Mouse (Mus musculus) kidney, adult 10 weeks (tissue): Measurements from ENCODE around the gene Gal3st2c. TPM values are rescaled to one million over a fixed set of nuclear protein-coding genes. Genes with fewer than 3 reads are reported as not detected.

Experiments used
- polyA plus RNA-seq: library from polyadenylated mRNA; stranded (reverse); fragments of 350-450 nt; fragmentation: Illumina TruSeq; extraction: RNeasy Lipid Tissue Mini Kit (QIAGEN cat#74804); gene quantifications from one replicate; pipeline ENCODE4 v1.2.3, GENCODE M21; 2014; ENCODE audit warnings: low read depth, low replicate concordance

Gal3st2c gene
- not detected for polyA plus RNA-seq

DNA sequence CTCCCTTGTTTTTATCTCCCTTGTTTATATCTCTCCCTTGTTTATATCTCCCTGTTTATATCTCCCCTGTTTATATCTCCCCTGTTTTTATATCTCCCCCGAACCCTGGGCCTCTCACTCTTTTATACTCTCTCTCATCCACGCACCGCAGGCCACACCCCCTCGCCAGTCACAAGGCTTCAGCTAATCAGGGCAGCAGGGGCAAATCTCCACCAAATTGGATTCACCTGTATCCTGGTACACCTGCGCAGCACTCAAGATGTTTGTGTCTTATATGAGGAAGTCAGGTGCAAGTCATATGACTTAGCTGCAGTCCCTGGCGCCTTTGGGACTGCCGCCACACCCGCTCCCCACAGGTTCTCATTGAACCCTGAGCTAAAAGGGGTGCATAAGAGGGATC lies at the start of gene Gal3st2c:
TSS of gene Gal3st2c (plus strand) at position 301 of the 400 bp plus-strand sequence.

GRCm38 (mm10) chr1:94020151-94020550 lies 29.8 kb downstream of the Gal3st2c start, which contains the start of gene Neu4:
Gene Neu4, plus strand, starts transcription at chr1:94020451.

GRCm38 (mm10) chr1:94052373-94052772 lies 62.1 kb downstream of the Gal3st2c start, which contains the start of gene Pdcd1:
Gene Pdcd1, minus strand, starts transcription at chr1:94052553.

Other genes starting within 250 kb of the Gal3st2c start
- 35.9 TPM for gene Atg4b, start 239.0 kb upstream of the Gal3st2c start, polyA plus RNA-seq
- gene Thap4, start 235.6 kb upstream of the Gal3st2c start, polyA plus RNA-seq, result 35.2 TPM
- gene Dtymk, start 188.6 kb upstream of the Gal3st2c start, polyA plus RNA-seq, result 25.7 TPM
- 7.7 TPM for gene Ing5, start 186.5 kb upstream of the Gal3st2c start, polyA plus RNA-seq
- 26.7 TPM for gene D2hgdh, start 165.6 kb upstream of the Gal3st2c start, polyA plus RNA-seq
- gene Gal3st2, start 129.2 kb upstream of the Gal3st2c start, polyA plus RNA-seq, result not detected
- not detected for gene Gal3st2b, start 72.2 kb upstream of the Gal3st2c start, polyA plus RNA-seq
- not detected for gene Neu4, start 29.9 kb downstream of the Gal3st2c start, polyA plus RNA-seq
- not detected for gene Pdcd1, start 62.0 kb downstream of the Gal3st2c start, polyA plus RNA-seq